Mouse (Mus musculus): ENCODE data around the gene C1qtnf9.

DNA sequence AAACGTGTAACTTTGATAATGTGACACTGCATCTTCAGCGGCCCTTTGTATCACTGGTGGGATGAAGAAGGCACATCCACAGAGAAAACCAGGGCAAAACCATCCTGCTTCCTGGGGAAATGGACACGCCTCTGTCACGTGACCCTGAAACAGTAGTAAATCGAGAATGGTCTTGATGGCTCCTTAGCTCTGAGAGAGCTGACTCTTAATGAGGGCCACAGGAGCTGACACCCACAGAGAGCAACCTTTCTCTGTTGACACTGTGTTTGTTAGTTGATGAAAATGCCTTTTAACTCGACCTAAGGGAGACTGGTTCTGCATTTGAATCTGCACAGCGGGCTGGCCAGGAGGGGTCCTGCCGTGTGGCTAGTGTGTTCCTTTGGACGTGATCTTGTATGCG lies 6.1 kb upstream of the C1qtnf9 start:
- TF ChIP-seq CTCF (IDR thresholded peaks at IDR 0.05; ENCODE audit: extremely low read depth, insufficient read depth, low read length) = no peak
- no peak for TF ChIP-seq POLR2A (IDR thresholded peaks at IDR 0.05; ENCODE audit: extremely low read depth, insufficient read depth, low read length)
